Mouse (Mus musculus) ES-Bruce4 (cell line): Measurements from ENCODE around the gene Olfr684.

Experiments
- CTCF ChIP-seq: IDR thresholded peaks from one replicate; pipeline ENCODE4 v1.8.1; 2011; ENCODE audit warnings: low read depth, low read length
- EP300 ChIP-seq: IDR thresholded peaks from 2 replicates; pipeline ENCODE4 v1.6.1; 2011; ENCODE audit warnings: low read depth, low read length; ENCODE audit not compliant: insufficient read depth
- POLR2A ChIP-seq: IDR thresholded peaks from one replicate; pipeline ENCODE4 v1.8.1; 2011; ENCODE audit warnings: low read length; ENCODE audit not compliant: insufficient read depth

DNA sequence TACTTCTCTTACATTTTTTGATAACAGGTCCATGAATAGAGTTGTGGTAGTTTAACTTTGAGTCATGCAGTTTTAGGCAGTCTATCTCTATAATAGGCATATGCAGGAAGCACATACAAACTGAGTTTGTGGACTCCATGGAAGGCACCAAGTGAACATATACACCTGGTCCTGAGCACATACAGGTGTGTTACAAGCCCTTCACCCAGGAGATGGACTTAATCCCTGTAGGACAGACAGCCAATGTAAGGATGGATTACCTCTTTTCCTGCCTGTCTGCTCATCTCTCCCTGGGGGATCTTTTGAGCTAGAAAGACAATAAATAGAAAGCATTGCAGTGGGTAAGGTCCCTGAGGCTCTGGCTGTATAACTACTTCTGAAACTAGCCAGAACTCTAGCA is 46.9 kb downstream of the Olfr684 start, which contains the start of gene Olfr681:
- TF ChIP-seq CTCF (no peak), POLR2A (no peak), EP300 (no peak)
